ENCODE assay signal across 9 mouse cellular contexts in the genomic region with DNA sequence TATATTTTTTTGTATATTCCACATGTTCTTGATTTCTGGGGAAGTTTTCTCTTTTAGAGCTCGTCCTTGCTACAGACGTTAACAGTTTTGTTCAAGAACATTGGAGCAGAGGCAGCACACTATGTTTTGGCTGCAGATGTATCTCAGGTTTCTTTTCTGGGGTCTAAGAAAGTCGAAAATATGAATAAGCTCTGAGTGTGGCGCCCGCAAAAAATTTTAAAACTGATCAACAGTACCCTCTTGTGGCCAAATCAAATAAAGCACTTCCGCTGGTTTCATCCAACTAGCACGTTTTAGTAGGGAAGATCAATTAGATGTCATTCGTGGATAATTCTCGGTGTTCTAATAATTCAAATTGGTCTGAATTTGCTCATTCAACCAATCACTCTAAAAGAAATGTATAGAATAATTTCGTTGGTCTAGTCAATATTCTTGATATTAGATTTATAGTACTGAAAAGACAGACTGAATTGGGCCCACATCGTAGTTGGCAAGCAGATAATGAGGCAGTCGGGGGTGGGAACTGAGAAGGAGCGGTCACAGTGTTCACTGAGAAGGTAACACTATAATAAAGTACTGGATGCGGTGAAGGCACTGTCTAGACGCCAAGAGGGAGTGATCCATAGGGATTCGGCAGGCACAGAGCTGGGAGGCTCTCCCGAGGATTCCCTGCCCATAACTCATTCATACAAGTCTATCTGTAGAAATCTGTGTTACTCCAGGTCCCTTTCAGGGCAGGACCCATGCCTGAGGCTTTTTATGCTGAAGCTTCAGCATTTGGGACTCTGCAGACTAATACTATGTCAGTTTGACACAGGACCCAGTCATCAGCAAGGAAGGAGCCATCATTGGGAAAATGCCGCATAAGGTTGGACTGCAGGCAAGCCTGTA. TPM values are rescaled to one million over a fixed set of nuclear protein-coding genes. Genes with fewer than 3 reads are reported as not detected.
DNase-seq lines count a peak whose midpoint lies in the region; ATAC-seq and TF ChIP-seq lines count a peak whose summit lies in the region.
"Had no signal": no experiment of that assay in that cellular context is flagged by ENCODE, and none has a peak within 500 bp of the region (broad histone marks: within the 10 kb centered on the region; RNA-seq: fewer than 3 reads in every experiment).

No protein-coding gene starts in this region.

- H3K9me3 ChIP-seq in limb, embryonic 11.5 days (ENCODE audit: control insufficient read depth, low read length) = no peaks in the 10 kb centered on the region
- H3K9me3 ChIP-seq in limb, embryonic 10.5 days (replicated peaks) = no peaks in the 10 kb centered on the region
- H3K9me3 ChIP-seq in midbrain, postnatal 0 days (ENCODE audit: low read length) = no peaks in the 10 kb centered on the region
- H3K9me3 ChIP-seq: limb, embryonic 15.5 days had no signal

- DNase-seq in limb, embryonic 11.5 days (ENCODE audit: low spot score) = peak; percentile 64
- no peak for DNase-seq in limb, embryonic 10.5 days (ENCODE audit: low spot score)
- DNase-seq in brain, adult 2 months (ENCODE audit: low read depth, low spot score) = peak; percentile 62
- DNase-seq in heart, postnatal 10 days = peak; percentile 36 to 56
- DNase-seq in layer of hippocampus, adult 2 months (ENCODE audit: low spot score in 2 of 2) = peak; percentile 48 to 79
- peak; percentile 71 for DNase-seq in midbrain, postnatal 0 days (ENCODE audit: low spot score)
- DNase-seq in adrenal gland, adult 8-10 months = no peak
- no peak for DNase-seq in urinary bladder, postnatal 25 days (ENCODE audit: low spot score)

- H3K27ac ChIP-seq in limb, embryonic 11.5 days (replicated peaks; ENCODE audit: low read depth, low read length) = no peak overlapping the region
- H3K27ac ChIP-seq in limb, embryonic 10.5 days = no peak overlapping the region
- no peak overlapping the region for H3K27ac ChIP-seq in layer of hippocampus, adult 2 months
- no peak overlapping the region for H3K27ac ChIP-seq in midbrain, postnatal 0 days (ENCODE audit: low read depth, low read length)
- H3K27ac ChIP-seq: limb, embryonic 15.5 days had no signal

- H3K4me3 ChIP-seq in limb, embryonic 11.5 days (ENCODE audit: low read depth, low read length) = no peak overlapping the region
- H3K4me3 ChIP-seq in limb, embryonic 10.5 days = no peak overlapping the region
- H3K4me3 ChIP-seq in layer of hippocampus, adult 2 months = peak overlapping the region; percentile 27
- no peak overlapping the region for H3K4me3 ChIP-seq in midbrain, postnatal 0 days (ENCODE audit: low read depth, low read length)
- H3K4me3 ChIP-seq: limb, embryonic 15.5 days had no signal

- no peaks in the 10 kb centered on the region for H3K36me3 ChIP-seq in limb, embryonic 11.5 days (ENCODE audit: control insufficient read depth, insufficient read depth, low read length)
- H3K36me3 ChIP-seq in limb, embryonic 10.5 days = no peaks in the 10 kb centered on the region
- no peaks in the 10 kb centered on the region for H3K36me3 ChIP-seq in midbrain, postnatal 0 days (ENCODE audit: insufficient read depth, low read length)
- H3K36me3 ChIP-seq: limb, embryonic 15.5 days had no signal

- H3K4me2 ChIP-seq in limb, embryonic 11.5 days (ENCODE audit: low read depth, severe bottlenecking) = no peak overlapping the region
- no peak overlapping the region; the same call in 1 of the 2 replicates for H3K4me2 ChIP-seq in midbrain, postnatal 0 days (ENCODE audit: low read depth, low read length, poor library complexity, severe bottlenecking)
- H3K4me2 ChIP-seq: limb, embryonic 15.5 days had no signal

- no peak for ATAC-seq in limb, embryonic 11.5 days (ENCODE audit: insufficient number of reproducible peaks, low FRiP score, low TSS enrichment, low read depth)
- peak; percentile 76 for ATAC-seq in midbrain, postnatal 0 days (ENCODE audit: low FRiP score)

- 0 out of 2 replicates have a peak overlapping the region, but pooled peaks have one; percentile 13 for H3K9ac ChIP-seq in limb, embryonic 11.5 days (ENCODE audit: low read length)
- no peak overlapping the region for H3K9ac ChIP-seq in midbrain, postnatal 0 days (replicated peaks; ENCODE audit: low read length, poor library complexity, severe bottlenecking)
- H3K9ac ChIP-seq: limb, embryonic 15.5 days had no signal

- intact Hi-C loops in heart, postnatal 10 days (cut with DNase I) = loop anchor here (2.0 to 10.0 kb wide), 5 partner anchors 92 to 802 kb away; no protein-coding TSS in a partner anchor

- WGBS in limb, embryonic 11.5 days = 46% methylated on average over 18 of the region's 18 CpGs
- WGBS in limb, embryonic 10.5 days = 47% methylated on average over 18 of the region's 18 CpGs
- 38% methylated on average over 18 of the region's 18 CpGs for WGBS in midbrain, postnatal 0 days

- H3K27me3 ChIP-seq in limb, embryonic 11.5 days (ENCODE audit: control insufficient read depth, insufficient read depth, low read length) = no peaks in the 10 kb centered on the region
- no peaks in the 10 kb centered on the region for H3K27me3 ChIP-seq in limb, embryonic 10.5 days (ENCODE audit: low read depth, poor library complexity, severe bottlenecking)
- no peaks in the 10 kb centered on the region for H3K27me3 ChIP-seq in midbrain, postnatal 0 days (ENCODE audit: insufficient read depth, low read length)
- H3K27me3 ChIP-seq: limb, embryonic 15.5 days had no signal

- TF ChIP-seq CTCF in layer of hippocampus, adult 2 months (conservative IDR thresholded peaks at IDR 0.05) = peak; percentile 86
- TF ChIP-seq CTCF in midbrain, postnatal 0 days (IDR thresholded peaks at IDR 0.05) = peak; percentile 78

- no peaks in the 10 kb centered on the region for H3K4me1 ChIP-seq in limb, embryonic 11.5 days (ENCODE audit: control insufficient read depth, insufficient read depth, low read length)
- no peaks in the 10 kb centered on the region for H3K4me1 ChIP-seq in limb, embryonic 10.5 days
- H3K4me1 ChIP-seq in midbrain, postnatal 0 days (ENCODE audit: insufficient read depth, low read length) = no peaks in the 10 kb centered on the region
- H3K4me1 ChIP-seq: limb, embryonic 15.5 days had no signal

RNA-seq across cellular contexts. Expression of a gene that starts 17.1 kb away (rescaled TPM):
- polyA plus RNA-seq in limb, embryonic 11.5 days (2014; fragmentation: Nextera tagmentation; extraction: Ambion mirVana) = not detected in 2 replicates
- polyA plus RNA-seq in limb, embryonic 10.5 days (2016; fragmentation: Nextera tagmentation; extraction: Ambion mirVana) = not detected in 2 replicates
- not detected for total RNA-seq in heart, postnatal 10 days (2021)
- total RNA-seq in layer of hippocampus, adult 2 months (2021) = not detected
- total RNA-seq in midbrain, postnatal 0 days (2014; rRNA removed) = not detected in 2 replicates
- polyA plus RNA-seq in midbrain, postnatal 0 days (2015; fragmentation: Nextera tagmentation; extraction: Ambion mirVana) = not detected in 2 replicates
- not detected for total RNA-seq in adrenal gland, adult 8-10 months (2022)
- polyA plus RNA-seq: limb, embryonic 15.5 days had no signal

RNA-seq across cellular contexts. Expression of a gene that starts 24.9 kb away (rescaled TPM):
- polyA plus RNA-seq in limb, embryonic 11.5 days (2014; fragmentation: Nextera tagmentation; extraction: Ambion mirVana) = 2.6 and 3.3 TPM in 2 replicates
- 2.9 and 3.3 TPM in 2 replicates for polyA plus RNA-seq in limb, embryonic 10.5 days (2016; fragmentation: Nextera tagmentation; extraction: Ambion mirVana)
- total RNA-seq in heart, postnatal 10 days (2021) = 10 to 100 TPM; 21.4 to 25.4 TPM
- total RNA-seq in layer of hippocampus, adult 2 months (2021) = 10 to 100 TPM; 43.3 to 47.3 TPM
- 0.85 and 1.0 TPM in 2 replicates for total RNA-seq in midbrain, postnatal 0 days (2014; rRNA removed)
- polyA plus RNA-seq in midbrain, postnatal 0 days (2015; fragmentation: Nextera tagmentation; extraction: Ambion mirVana) = 0.23 and 0.71 TPM in 2 replicates
- 1 to 10 TPM; 1.5 to 4.2 (median 3.1) TPM for total RNA-seq in adrenal gland, adult 8-10 months (2022)

Comparison
In these comparisons a context has a peak if more than half of its experiments do, and no peak if none do; other contexts are left out.
1. DNase-seq: peak in limb, embryonic 11.5 days (single experiment), brain, adult 2 months (single experiment), heart, postnatal 10 days (2 of 2), layer of hippocampus, adult 2 months (2 of 2) and midbrain, postnatal 0 days (single experiment); none in limb, embryonic 10.5 days (single experiment), adrenal gland, adult 8-10 months (single experiment) and urinary bladder, postnatal 25 days (single experiment).
2. RNA of a gene that starts 24.9 kb away (total RNA-seq): 43.3 to 47.3 TPM in layer of hippocampus, adult 2 months and 21.4 to 25.4 TPM in heart, postnatal 10 days; 1.5 to 4.2 TPM in adrenal gland, adult 8-10 months and 0.85 to 1.0 TPM in midbrain, postnatal 0 days; every median in the first group is over 4 times any median in the second.